8 mouse cellular contexts compared by ENCODE assay signal in genomic region chr16:23109350-23110280, GRCm38 (mm10). TPM values are rescaled to one million over a fixed set of nuclear protein-coding genes. Genes with fewer than 3 reads are reported as not detected.
DNase-seq lines count a peak whose midpoint lies in the region; ATAC-seq and TF ChIP-seq lines count a peak whose summit lies in the region.

No protein-coding gene starts in this region.

- peak in 1 of 2 experiments; percentile 33; a peak in 1 of 4 replicates for TF ChIP-seq POLR2A in MEL (IDR thresholded peaks at IDR 0.05; ENCODE audit: control insufficient read depth in 1 of 2, insufficient read depth in 1 of 2, low read depth in 1 of 2, low read length in 2 of 2, poor library complexity in 1 of 2)

- H3K36me3 ChIP-seq in heart, embryonic 14.5 days (ENCODE audit: control insufficient read depth, insufficient read depth, low read length) = peaks cover 61% of the 10 kb centered on the region
- H3K36me3 ChIP-seq in MEL (ENCODE audit: control insufficient read depth in 1 of 2, insufficient read depth in 2 of 2, low read length in 2 of 2) = peaks cover 25 to 27% of the 10 kb centered on the region in 2 experiments
- H3K36me3 ChIP-seq in hindbrain, embryonic 11.5 days (ENCODE audit: control insufficient read depth, insufficient read depth, low read length) = peaks cover 5% of the 10 kb centered on the region; the same call in 1 of the 2 replicates
- H3K36me3 ChIP-seq in midbrain, embryonic 11.5 days (ENCODE audit: control insufficient read depth, insufficient read depth, low read length) = peaks cover 27% of the 10 kb centered on the region

- no peak for TF ChIP-seq RAD21 in MEL (IDR thresholded peaks at IDR 0.05; ENCODE audit: low read depth, low read length)

- H3K9ac ChIP-seq in heart, embryonic 14.5 days (ENCODE audit: low read length) = peak overlapping the region; percentile 99
- H3K9ac ChIP-seq in MEL (ENCODE audit: control insufficient read depth, low read depth, low read length, poor library complexity, severe bottlenecking) = peak overlapping the region; percentile 80
- H3K9ac ChIP-seq in hindbrain, embryonic 11.5 days (ENCODE audit: low read depth, low read length) = peak overlapping the region; percentile 98; the same call in 1 of the 2 replicates
- peak overlapping the region; percentile 100 for H3K9ac ChIP-seq in midbrain, embryonic 11.5 days (ENCODE audit: low read length)

- H3K27ac ChIP-seq in heart, embryonic 14.5 days (replicated peaks in 1 of 2; ENCODE audit: control insufficient read depth in 1 of 2, insufficient read depth in 1 of 2, low read depth in 2 of 2, low read length in 2 of 2) = peak overlapping the region in 1 of 2 experiments; percentile 99; a peak in 2 of 4 replicates
- H3K27ac ChIP-seq in MEL (ENCODE audit: control insufficient read depth, low read depth, low read length) = peak overlapping the region; percentile 79
- H3K27ac ChIP-seq in hindbrain, embryonic 11.5 days (ENCODE audit: low read depth, low read length) = no peak overlapping the region
- no peak overlapping the region for H3K27ac ChIP-seq in midbrain, embryonic 11.5 days (ENCODE audit: low read depth, low read length)

- H3K4me3 ChIP-seq in heart, embryonic 14.5 days (ENCODE audit: control insufficient read depth in 1 of 2, insufficient read depth in 1 of 2, low read depth in 1 of 2, low read length in 2 of 2) = peak overlapping the region; percentile 84 to 98; a peak in 3 of 4 replicates
- H3K4me3 ChIP-seq in MEL (ENCODE audit: control insufficient read depth in 1 of 2, insufficient read depth in 1 of 2, low read depth in 2 of 2, low read length in 2 of 2) = peak overlapping the region; percentile 69 to 77
- peak overlapping the region; percentile 93 for H3K4me3 ChIP-seq in hindbrain, embryonic 11.5 days (ENCODE audit: low read depth, low read length)
- peak overlapping the region; percentile 83 for H3K4me3 ChIP-seq in midbrain, embryonic 11.5 days (ENCODE audit: low read depth, low read length)

- TF ChIP-seq EP300 in MEL (IDR thresholded peaks at IDR 0.05; ENCODE audit: low read depth in 1 of 2, low read length in 2 of 2) = no peak

- no peak for DNase-seq in heart, postnatal 4 days
- DNase-seq in MEL (ENCODE audit: low read depth, low spot score) = peak; percentile 65
- no peak for DNase-seq in hindbrain, embryonic 11.5 days (ENCODE audit: low spot score)
- DNase-seq in midbrain, embryonic 11.5 days (ENCODE audit: low spot score, missing footprints) = peak; percentile 82
- no peak for DNase-seq in spleen, postnatal 14 days (ENCODE audit: low spot score in 2 of 2)
- no peak for DNase-seq in frontal cortex, adult 2 months (ENCODE audit: extremely low spot score in 1 of 2, low spot score in 1 of 2)

- H3K79me2 ChIP-seq in MEL (ENCODE audit: control insufficient read depth, insufficient read depth, low read length, poor library complexity) = peaks cover 55% of the 10 kb centered on the region

- H3K4me2 ChIP-seq in heart, embryonic 14.5 days (ENCODE audit: low read length) = peak overlapping the region; percentile 96
- peak overlapping the region; percentile 69 for H3K4me2 ChIP-seq in hindbrain, embryonic 11.5 days (replicated peaks; ENCODE audit: low read depth, low read length)
- H3K4me2 ChIP-seq in midbrain, embryonic 11.5 days = peak overlapping the region; percentile 80

- no peaks in the 10 kb centered on the region for H3K27me3 ChIP-seq in heart, embryonic 14.5 days (ENCODE audit: control insufficient read depth, insufficient read depth, low read length)
- no peaks in the 10 kb centered on the region for H3K27me3 ChIP-seq in MEL (ENCODE audit: control insufficient read depth in 1 of 2, insufficient read depth in 2 of 2, low read length in 2 of 2)
- H3K27me3 ChIP-seq in hindbrain, embryonic 11.5 days (ENCODE audit: control insufficient read depth, insufficient read depth, low read length) = no peaks in the 10 kb centered on the region
- H3K27me3 ChIP-seq in midbrain, embryonic 11.5 days (ENCODE audit: control insufficient read depth, insufficient read depth, low read length) = no peaks in the 10 kb centered on the region

- no peaks in the 10 kb centered on the region for H3K9me3 ChIP-seq in heart, embryonic 14.5 days (ENCODE audit: control insufficient read depth, low read length)
- H3K9me3 ChIP-seq in MEL (replicated peaks; ENCODE audit: insufficient read depth, low read length) = no peaks in the 10 kb centered on the region
- H3K9me3 ChIP-seq in hindbrain, embryonic 11.5 days (ENCODE audit: control insufficient read depth, low read length) = no peaks in the 10 kb centered on the region
- no peaks in the 10 kb centered on the region for H3K9me3 ChIP-seq in midbrain, embryonic 11.5 days (ENCODE audit: control insufficient read depth, low read length)

- no peak for ATAC-seq in heart, embryonic 14.5 days (ENCODE audit: insufficient number of reproducible peaks, insufficient read depth, low FRiP score, low read depth)
- ATAC-seq in hindbrain, embryonic 11.5 days (ENCODE audit: low FRiP score) = no peak
- ATAC-seq in midbrain, embryonic 11.5 days (ENCODE audit: low FRiP score) = no peak
- no peak for ATAC-seq in monocyte, adult 5-6 weeks (replicated peaks; ENCODE audit: insufficient number of reproducible peaks, low FRiP score, low TSS enrichment, poor library complexity, severe bottlenecking)

- TF ChIP-seq CTCF in MEL (IDR thresholded peaks at IDR 0.05 in 2 of 3, conservative IDR thresholded peaks at IDR 0.05 in 1 of 3; ENCODE audit: control insufficient read depth in 1 of 3, insufficient read depth in 1 of 3, low read depth in 2 of 3, low read length in 3 of 3, poor library complexity in 1 of 3, severe bottlenecking in 1 of 3) = no peak

- H3K4me1 ChIP-seq in heart, embryonic 14.5 days (ENCODE audit: control insufficient read depth in 2 of 2, insufficient read depth in 2 of 2, low read length in 2 of 2) = peaks cover 0 to 19% of the 10 kb centered on the region in 2 experiments; a peak in 2 of 4 replicates
- H3K4me1 ChIP-seq in MEL (ENCODE audit: control insufficient read depth in 1 of 2, insufficient read depth in 2 of 2, low read length in 2 of 2) = no peaks in the 10 kb centered on the region
- peaks cover 5% of the 10 kb centered on the region; the same call in 1 of the 2 replicates for H3K4me1 ChIP-seq in hindbrain, embryonic 11.5 days (replicated peaks; ENCODE audit: control insufficient read depth, insufficient read depth, low read length)
- peaks cover 18% of the 10 kb centered on the region for H3K4me1 ChIP-seq in midbrain, embryonic 11.5 days (ENCODE audit: control insufficient read depth, insufficient read depth, low read length)

- 52% methylated on average over 5 of the region's 5 CpGs for WGBS in heart, embryonic 14.5 days
- 64% methylated on average over 5 of the region's 5 CpGs for WGBS in hindbrain, embryonic 11.5 days
- WGBS in midbrain, embryonic 11.5 days = 59% methylated on average over 5 of the region's 5 CpGs

TF ChIP-seq in MEL, 35 proteins besides CTCF, POLR2A, EP300 and RAD21 (continues in another document):
- TF ChIP-seq TCF12 (IDR thresholded peaks at IDR 0.05; ENCODE audit: low read depth, low read length) (no peak), ZNF384 (IDR thresholded peaks at IDR 0.05; ENCODE audit: low read depth, low read length) (no peak)

RNA-seq across cellular contexts. Expression of gene Eif4a2, which starts 2.4 kb away (rescaled TPM):
- polyA plus RNA-seq in heart, embryonic 14.5 days (2014; fragmentation: Nextera tagmentation; extraction: Ambion mirVana) = 174 and 182 TPM in 2 replicates
- total RNA-seq in heart, postnatal 4 days (2021) = 100 to 1,000 TPM; 206 to 231 TPM
- 252 and 290 TPM in 2 replicates for total RNA-seq in MEL (2012; rRNA removed)
- polyA plus RNA-seq in MEL (2012; ENCODE audit: insufficient read depth in 1 of 2, insufficient read length in 2 of 2, low read depth in 1 of 2, low replicate concordance in 2 of 2, missing spikeins in 1 of 2) = 1,000 to 10,000 TPM in 1 of 2 experiments, 100 to 1,000 TPM in 1; 248 to 2,083 TPM
- 230 and 239 TPM in 2 replicates for polyA plus RNA-seq in hindbrain, embryonic 11.5 days (2014; fragmentation: Nextera tagmentation; extraction: Ambion mirVana)
- polyA plus RNA-seq in midbrain, embryonic 11.5 days (2014; fragmentation: Nextera tagmentation; extraction: Ambion mirVana) = 210 and 232 TPM in 2 replicates
- total RNA-seq in monocyte, adult 5-6 weeks (2017) = 1,626 to 2,036 TPM (median 1,817 TPM) in 3 replicates
- 687 and 787 TPM in 2 replicates for polyA plus RNA-seq in frontal cortex, adult 2 months (2012; rRNA removed)

RNA-seq across cellular contexts. Expression of gene Rfc4, which starts 17.9 kb away (rescaled TPM):
- 84.8 and 86.4 TPM in 2 replicates for polyA plus RNA-seq in heart, embryonic 14.5 days (2014; fragmentation: Nextera tagmentation; extraction: Ambion mirVana)
- 10 to 100 TPM; 34.9 to 37.4 TPM for total RNA-seq in heart, postnatal 4 days (2021)
- 77.9 and 93.2 TPM in 2 replicates for total RNA-seq in MEL (2012; rRNA removed)
- 10 to 100 TPM in 1 of 2 experiments, not detected in 1; 52.1 TPM for polyA plus RNA-seq in MEL (2012; ENCODE audit: insufficient read depth in 1 of 2, insufficient read length in 2 of 2, low read depth in 1 of 2, low replicate concordance in 2 of 2, missing spikeins in 1 of 2)
- polyA plus RNA-seq in hindbrain, embryonic 11.5 days (2014; fragmentation: Nextera tagmentation; extraction: Ambion mirVana) = 182 and 192 TPM in 2 replicates
- polyA plus RNA-seq in midbrain, embryonic 11.5 days (2014; fragmentation: Nextera tagmentation; extraction: Ambion mirVana) = 237 and 249 TPM in 2 replicates
- total RNA-seq in monocyte, adult 5-6 weeks (2017) = 6.0 to 13.5 TPM (median 12.6 TPM) in 3 replicates
- 2.7 TPM in 2 replicates for polyA plus RNA-seq in frontal cortex, adult 2 months (2012; rRNA removed)

RNA-seq across cellular contexts. Expression of gene Adipoq, which starts 36.7 kb away (rescaled TPM):
- 0.15 TPM in 1 of 2 replicates, not detected in the other for polyA plus RNA-seq in heart, embryonic 14.5 days (2014; fragmentation: Nextera tagmentation; extraction: Ambion mirVana)
- 1 to 10 TPM; 4.9 to 6.2 TPM for total RNA-seq in heart, postnatal 4 days (2021)
- total RNA-seq in MEL (2012; rRNA removed) = not detected in 2 replicates
- polyA plus RNA-seq in MEL (2012; ENCODE audit: insufficient read depth in 1 of 2, insufficient read length in 2 of 2, low read depth in 1 of 2, low replicate concordance in 2 of 2, missing spikeins in 1 of 2) = not detected
- polyA plus RNA-seq in hindbrain, embryonic 11.5 days (2014; fragmentation: Nextera tagmentation; extraction: Ambion mirVana) = not detected in 2 replicates
- polyA plus RNA-seq in midbrain, embryonic 11.5 days (2014; fragmentation: Nextera tagmentation; extraction: Ambion mirVana) = 0.22 TPM in 1 of 2 replicates, not detected in the other
- not detected in 3 replicates for total RNA-seq in monocyte, adult 5-6 weeks (2017)
- polyA plus RNA-seq in frontal cortex, adult 2 months (2012; rRNA removed) = 0.16 and 0.25 TPM in 2 replicates

RNA-seq across cellular contexts. Expression of gene Kng1, which starts 52.0 kb away (rescaled TPM):
- polyA plus RNA-seq in heart, embryonic 14.5 days (2014; fragmentation: Nextera tagmentation; extraction: Ambion mirVana) = 0.36 TPM in 1 of 2 replicates, not detected in the other
- total RNA-seq in heart, postnatal 4 days (2021) = under 1 TPM; 0.18 to 0.45 TPM
- total RNA-seq in MEL (2012; rRNA removed) = not detected in 2 replicates
- polyA plus RNA-seq in MEL (2012; ENCODE audit: insufficient read depth in 1 of 2, insufficient read length in 2 of 2, low read depth in 1 of 2, low replicate concordance in 2 of 2, missing spikeins in 1 of 2) = not detected
- polyA plus RNA-seq in hindbrain, embryonic 11.5 days (2014; fragmentation: Nextera tagmentation; extraction: Ambion mirVana) = 0.10 TPM in 1 of 2 replicates, not detected in the other
- polyA plus RNA-seq in midbrain, embryonic 11.5 days (2014; fragmentation: Nextera tagmentation; extraction: Ambion mirVana) = not detected in 2 replicates
- total RNA-seq in monocyte, adult 5-6 weeks (2017) = not detected in 3 replicates
- 0.32 TPM in 1 of 2 replicates, not detected in the other for polyA plus RNA-seq in frontal cortex, adult 2 months (2012; rRNA removed)

Comparison
In these comparisons a context has a peak if more than half of its experiments do, and no peak if none do; other contexts are left out.
1. DNase-seq: peak in MEL (single experiment) and midbrain, embryonic 11.5 days (single experiment); none in heart, postnatal 4 days (single experiment), hindbrain, embryonic 11.5 days (single experiment), spleen, postnatal 14 days (0 of 2) and frontal cortex, adult 2 months (0 of 2).
2. Peak in every context shown above with its lines, with median percentiles within 50 percentile points of each other: H3K4me2 ChIP-seq, H3K4me3 ChIP-seq and H3K9ac ChIP-seq.